Mouse (Mus musculus) megakaryocyte-erythroid progenitor cell, adult 5-6 weeks (primary cell): Measurements from ENCODE around the gene Flt4. TPM values are rescaled to one million over a fixed set of nuclear protein-coding genes. Genes with fewer than 3 reads are reported as not detected.
A peak's percentile ranks its signal among the peaks of the same experiment; 100 is the strongest.
"Not testable (repeated sequence)": the region's sequence is repeated elsewhere in the genome, so short reads cannot be mapped to it uniquely, and the experiment has no call there.

Experiments used
- ATAC-seq: replicated peaks from 2 replicates; pipeline ENCODE4 v1.8.0; 2016; ENCODE audit warnings: mild to moderate bottlenecking, inconsistent platforms; ENCODE audit not compliant: severe bottlenecking, poor library complexity, low FRiP score, low TSS enrichment
- total RNA-seq, 2 experiments: library from RNA; stranded (forward) in 1 of 2; stranded (reverse) in 1 of 2; fragments of 200-1000, 215-1000 nt in 1 of 2; fragments of >200 nt in 1 of 2; fragmentation: Nextera tagmentation in 1 of 2; gene quantifications; 2 replicates each; pipeline ENCODE4 v1.2.3; 2014 to 2017

The Flt4 gene
- not detected in 2 replicates for total RNA-seq (2014; fragmentation: Nextera tagmentation)
- total RNA-seq (2017) = not detected in 2 replicates

DNA sequence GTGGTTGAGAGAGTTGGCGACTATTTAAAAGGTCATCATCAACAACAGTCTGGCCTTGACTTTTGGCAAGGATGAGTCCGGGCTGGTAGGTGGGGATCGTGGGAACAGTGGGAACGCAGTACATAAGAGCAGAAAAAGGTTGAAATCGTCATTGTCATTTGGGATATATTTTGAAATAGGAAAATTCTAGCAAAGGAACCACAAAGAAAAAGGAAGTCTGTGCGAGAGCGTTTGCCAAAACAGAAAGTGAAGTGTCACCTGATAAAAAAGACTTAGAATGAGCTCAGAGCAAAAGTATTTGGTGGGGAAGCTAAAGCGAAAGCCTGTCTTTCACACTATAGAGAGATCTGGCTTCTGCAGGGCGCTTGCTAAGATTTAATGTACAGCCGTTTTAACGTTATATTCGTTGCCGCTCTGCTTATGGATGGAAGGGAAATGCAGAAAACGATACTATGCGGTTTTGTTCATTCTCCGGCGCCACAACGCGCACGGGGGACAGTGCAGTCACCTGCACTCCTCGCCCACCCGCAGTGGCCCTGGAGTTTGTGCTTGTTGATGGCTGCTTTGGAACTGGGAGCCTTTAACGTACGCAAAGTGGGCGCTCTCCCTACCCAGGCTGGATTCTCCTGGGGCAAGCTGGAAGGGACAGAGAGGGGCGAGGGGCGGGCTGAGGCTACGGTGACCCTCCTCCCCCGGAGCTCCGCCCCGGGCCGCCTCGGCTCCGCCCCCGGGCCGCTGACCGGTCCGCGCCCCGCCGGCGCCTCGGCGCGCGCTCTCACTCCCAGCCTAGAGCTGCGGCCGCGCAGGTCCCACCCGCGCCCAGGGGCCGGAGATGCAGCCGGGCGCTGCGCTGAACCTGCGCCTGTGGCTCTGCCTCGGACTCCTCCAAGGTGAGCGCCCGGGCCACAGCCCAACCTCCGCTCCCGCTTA, at the start of gene Flt4:
TSS of gene Flt4 (plus strand) at position 326 of the 930 bp plus-strand sequence.
- not testable (repeated sequence) for ATAC-seq

GRCm38 (mm10) chr11:49575054-49575453, 34.0 kb upstream of the Flt4 start:
- not testable (repeated sequence) for ATAC-seq

DNA sequence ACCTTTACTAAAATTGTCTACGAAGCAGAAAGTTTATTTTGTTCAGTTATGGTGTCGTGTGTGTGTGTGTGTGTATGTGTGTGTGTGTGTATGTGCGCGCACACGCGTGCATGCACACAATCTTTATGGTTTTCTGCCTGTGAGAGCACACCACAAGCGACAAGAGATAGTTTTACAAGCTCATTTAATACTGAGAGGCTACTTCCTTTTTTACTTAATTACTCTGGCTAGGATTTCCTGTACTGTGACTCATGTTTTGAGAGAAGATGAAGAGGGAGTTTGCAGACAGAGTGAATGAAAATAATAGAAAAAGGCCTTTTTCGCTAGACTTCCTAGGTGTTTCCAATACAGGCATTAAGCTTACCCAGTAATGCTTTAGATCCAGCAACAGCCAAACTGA, 28.6 kb upstream of the Flt4 start:
- ATAC-seq = not testable (repeated sequence)

GRCm38 (mm10) chr11:49590213-49590612, 18.9 kb upstream of the Flt4 start:
- no peak for ATAC-seq

GRCm38 (mm10) chr11:49597149-49597548, 11.9 kb upstream of the Flt4 start:
- ATAC-seq = not testable (repeated sequence)

- not testable (repeated sequence) for ATAC-seq
These were observed 757 bp upstream of the Flt4 start for GRCm38 (mm10) chr11:49608306-49608705.

DNA sequence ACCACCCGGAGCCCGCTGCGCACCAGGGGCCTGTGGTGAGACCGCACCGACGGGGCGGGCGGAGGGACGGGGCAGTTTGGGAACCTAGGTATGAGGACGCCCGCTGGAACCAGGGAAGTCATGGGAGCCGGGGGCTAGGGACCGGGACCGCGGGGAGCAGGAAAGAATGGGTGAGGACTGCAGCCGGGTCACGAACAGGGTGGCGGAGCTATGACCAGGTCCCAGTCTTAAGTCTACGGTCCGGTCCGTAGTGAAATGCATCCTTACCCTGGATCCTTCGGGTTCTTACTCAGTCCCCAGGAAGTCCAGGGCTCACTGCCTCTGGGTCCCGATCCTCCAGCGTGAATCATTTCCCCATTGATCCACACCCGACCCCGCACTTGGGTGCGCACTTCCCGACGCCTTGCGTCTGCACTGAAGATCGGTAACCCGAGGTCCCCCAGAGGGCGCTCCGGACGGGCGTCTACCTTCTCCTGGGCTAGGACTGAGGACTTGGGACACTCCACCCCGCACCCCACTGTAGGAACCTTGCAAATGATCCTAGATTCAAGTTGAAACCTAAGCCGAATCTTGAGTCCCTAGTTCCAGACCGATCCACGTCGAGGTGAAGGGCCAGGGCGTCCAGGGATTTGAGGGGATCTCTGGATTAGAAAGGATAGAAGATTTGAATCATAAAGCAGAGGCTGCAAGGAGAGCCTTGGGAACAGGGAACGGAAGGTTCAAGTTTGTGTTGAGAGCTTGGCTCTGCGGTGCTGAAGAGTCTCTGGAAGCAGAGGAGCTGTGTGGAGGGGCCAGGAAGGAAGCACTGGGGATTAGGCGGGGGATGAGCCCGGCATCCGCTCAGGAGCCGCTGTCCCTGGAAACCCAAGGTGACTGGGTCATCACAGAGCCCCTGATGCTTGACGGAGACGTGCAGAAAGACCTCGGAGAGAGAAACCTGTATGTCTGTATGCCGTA, 1.1 kb downstream of the Flt4 start:
- not testable (repeated sequence) for ATAC-seq

DNA sequence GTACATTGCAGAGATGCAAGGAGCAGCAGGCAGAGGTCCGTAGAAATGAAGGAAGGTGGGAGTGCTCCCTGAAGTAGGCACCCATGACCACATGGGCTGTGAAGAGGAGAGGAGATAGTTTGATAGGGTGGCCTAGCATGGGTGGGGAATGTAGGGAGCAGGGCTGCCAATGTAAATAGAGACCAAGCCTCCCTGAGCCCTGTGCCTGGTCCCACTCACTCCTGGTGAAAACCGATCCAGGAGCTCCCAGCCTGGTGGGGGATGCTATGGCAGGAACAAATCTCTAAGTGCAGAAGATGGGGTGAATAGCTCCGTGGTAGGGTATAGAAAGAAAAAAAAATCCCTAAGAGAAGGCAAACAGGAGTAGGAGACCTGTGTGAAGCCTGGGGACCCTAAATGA, 2.3 kb downstream of the Flt4 start:
- not testable (repeated sequence) for ATAC-seq

DNA sequence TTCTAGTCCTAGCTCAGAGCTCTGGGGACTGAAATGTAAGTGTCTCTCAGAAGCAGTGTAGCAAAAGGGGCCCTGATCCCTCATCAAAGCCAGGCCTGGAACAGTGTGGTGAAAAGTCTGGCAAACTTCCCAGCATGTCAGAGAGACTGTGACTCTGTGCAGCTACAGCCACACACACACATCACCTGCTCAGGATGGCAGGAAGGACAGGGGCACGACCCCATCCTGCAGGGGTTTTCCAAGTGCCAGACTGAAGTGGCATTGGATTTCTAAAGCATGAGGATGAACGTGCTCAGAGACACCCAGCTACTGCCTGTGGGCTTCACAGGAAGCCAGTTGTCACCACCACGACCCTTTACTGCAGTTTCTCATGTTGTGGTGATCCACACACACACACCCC, 3.1 kb downstream of the Flt4 start:
- ATAC-seq = no peak

DNA sequence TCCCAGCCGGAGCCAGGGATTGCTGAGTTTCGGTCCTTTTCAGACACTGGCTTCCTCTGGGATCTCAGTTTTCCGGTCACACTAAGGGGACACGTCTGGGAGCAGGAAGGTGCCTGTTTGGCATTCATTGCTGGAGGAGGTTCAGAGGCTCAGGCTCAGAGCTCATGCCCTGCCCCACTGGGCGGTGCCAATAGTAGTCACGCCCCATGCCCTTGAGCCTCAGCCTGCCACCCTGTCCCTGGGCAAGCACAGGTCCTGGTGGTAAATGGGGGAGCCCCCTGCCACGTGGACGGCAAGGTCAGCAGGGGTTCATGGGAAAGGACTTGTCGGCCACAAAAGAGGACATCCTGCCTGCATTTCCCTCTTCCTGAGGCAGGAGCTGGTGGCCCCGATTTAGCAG, 4.3 kb downstream of the Flt4 start:
- ATAC-seq = peak; percentile 74

GRCm38 (mm10) chr11:49615856-49616725, 7.0 kb downstream of the Flt4 start:
- no peak for ATAC-seq

DNA sequence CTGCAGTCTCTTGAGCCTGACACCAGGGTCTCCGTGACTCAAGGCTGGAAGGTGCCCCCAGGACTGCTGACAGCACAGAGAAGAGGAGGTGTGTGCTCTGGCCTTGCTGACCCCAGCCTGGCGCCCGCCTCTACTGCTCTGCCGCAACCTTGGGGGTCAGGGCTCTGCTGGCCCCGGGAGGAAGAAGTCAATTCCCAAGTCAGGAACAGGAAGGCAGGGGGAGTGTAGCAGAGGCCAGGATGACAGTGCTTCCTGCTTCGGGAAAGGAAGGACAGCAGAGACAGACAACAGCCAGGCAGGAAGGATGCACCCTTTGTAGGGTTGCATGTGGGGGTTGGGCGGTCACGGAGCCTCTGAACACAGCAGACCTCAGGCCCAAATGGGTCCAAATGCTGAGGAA, 9.4 kb downstream of the Flt4 start:
- no peak for ATAC-seq

GRCm38 (mm10) chr11:49621953-49622352, 12.9 kb downstream of the Flt4 start:
- no peak for ATAC-seq

DNA sequence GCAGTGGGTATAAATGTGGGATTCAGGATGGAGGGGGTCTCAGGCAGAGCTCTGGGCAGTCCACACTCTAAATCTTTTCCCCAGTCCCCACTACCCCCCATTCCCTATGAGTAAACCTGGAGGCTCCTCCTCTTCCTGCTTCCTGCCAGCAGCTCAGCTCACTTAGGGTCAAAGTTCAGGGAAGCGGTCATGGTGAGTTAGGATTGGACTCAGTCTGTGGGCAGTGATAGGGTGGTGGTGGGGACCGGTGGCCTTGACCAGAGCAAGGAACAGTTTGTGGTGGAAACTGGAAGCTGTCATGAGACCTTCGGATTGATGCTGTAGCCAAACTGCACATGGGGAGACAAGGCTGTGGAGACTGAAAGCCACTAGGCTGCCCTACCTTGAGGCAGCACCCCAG, 15.1 kb downstream of the Flt4 start:
- no peak for ATAC-seq

DNA sequence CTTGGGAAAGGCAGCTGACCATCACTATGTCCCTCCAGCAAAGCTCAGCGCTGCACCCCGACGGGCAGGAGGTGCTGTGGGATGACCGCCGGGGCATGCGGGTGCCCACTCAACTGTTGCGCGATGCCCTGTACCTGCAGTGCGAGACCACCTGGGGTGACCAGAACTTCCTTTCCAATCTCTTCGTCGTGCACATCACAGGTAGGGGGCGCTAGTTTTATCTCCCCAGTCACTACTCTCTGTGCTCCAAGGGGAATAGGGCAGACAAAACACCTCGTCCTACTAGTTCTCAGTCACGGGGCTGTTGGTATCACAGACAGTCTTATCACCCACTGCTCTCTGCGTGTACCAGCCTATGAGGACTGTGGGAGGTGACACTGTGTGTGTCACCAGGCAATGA, 16.8 kb downstream of the Flt4 start:
- ATAC-seq = 0 out of 2 replicates have a peak, but pooled peaks have one; percentile 24

DNA sequence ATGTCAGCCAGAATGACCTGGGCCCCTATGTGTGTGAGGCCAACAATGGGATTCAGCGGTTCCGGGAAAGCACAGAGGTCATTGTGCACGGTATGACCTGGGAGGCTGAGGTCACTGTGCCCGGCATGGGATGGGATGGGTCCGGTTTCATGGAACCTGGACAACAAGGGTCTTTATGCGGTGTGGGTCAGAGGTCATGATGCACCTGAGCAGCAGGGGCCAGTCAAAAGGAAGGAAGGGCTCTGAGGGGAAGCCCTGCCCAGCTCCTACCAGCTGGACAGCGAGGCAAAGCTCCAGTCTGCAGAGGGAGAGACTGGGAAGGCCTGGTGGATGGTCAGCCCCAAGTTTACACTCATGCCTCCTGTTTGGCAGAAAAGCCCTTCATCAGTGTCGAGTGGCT, 17.7 kb downstream of the Flt4 start:
- ATAC-seq = no peak

GRCm38 (mm10) chr11:49631154-49631553, 22.1 kb downstream of the Flt4 start:
- no peak for ATAC-seq

- no peak for ATAC-seq
These were observed 23.2 kb downstream of the Flt4 start for GRCm38 (mm10) chr11:49632256-49632655.

DNA sequence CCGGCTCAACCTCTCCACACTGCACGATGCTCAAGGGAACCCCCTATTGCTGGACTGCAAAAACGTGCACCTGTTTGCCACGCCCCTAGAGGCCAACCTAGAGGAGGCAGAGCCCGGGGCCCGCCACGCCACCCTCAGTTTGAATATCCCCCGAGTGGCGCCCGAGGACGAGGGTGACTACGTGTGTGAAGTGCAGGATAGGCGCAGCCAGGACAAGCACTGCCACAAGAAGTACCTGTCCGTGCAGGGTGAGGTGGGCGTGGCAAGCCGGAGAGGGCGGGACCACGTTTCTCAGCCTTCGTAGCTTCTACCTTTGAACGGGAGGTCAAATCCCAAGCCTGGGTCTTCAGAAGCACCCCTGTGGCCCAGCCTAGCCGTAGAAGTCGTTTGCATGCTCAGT, 25.0 kb downstream of the Flt4 start:
- no peak for ATAC-seq
